Mouse (Mus musculus): ENCODE data around the gene Poc1b. TPM values are rescaled to one million over a fixed set of nuclear protein-coding genes. Genes with fewer than 3 reads are reported as not detected.

The Poc1b gene
- polyA plus RNA-seq, 1 experiment = 10.5 TPM

DNA sequence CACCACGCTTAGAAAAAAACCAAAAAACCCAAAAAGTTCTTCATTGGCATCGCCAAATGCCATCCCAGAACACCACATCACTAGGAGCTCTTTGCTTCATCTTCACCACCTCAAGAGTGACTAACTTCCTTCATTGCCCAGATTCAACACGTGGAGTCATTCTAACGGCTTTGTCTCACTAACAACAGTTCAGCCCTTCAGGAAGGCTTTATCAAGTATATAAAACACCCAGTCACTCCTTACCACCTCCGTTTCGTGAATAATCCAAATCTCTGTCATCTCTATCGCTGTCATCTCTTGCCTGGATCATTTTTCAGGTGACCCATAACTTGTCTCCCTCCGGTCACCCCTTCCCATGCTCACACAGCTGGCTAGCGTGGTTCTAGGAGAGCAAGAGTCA is 92.1 kb downstream of the Poc1b start:
- H3ac ChIP-seq (ENCODE audit: control insufficient read depth, insufficient read length, low read depth) = no peak overlapping the region
- H3K27me3 ChIP-seq (ENCODE audit: control insufficient read depth, insufficient read depth, insufficient read length) = no peaks in the 10 kb centered on the region
- TF ChIP-seq FOSL1 (IDR thresholded peaks at IDR 0.05; ENCODE audit: insufficient read depth, low read length, poor library complexity, severe bottlenecking) (no peak), USF1 (IDR thresholded peaks at IDR 0.05; ENCODE audit: low read depth) (no peak), CTCF (IDR thresholded peaks at IDR 0.05; ENCODE audit: control insufficient read depth, insufficient read depth, insufficient read length) (no peak), MAX (IDR thresholded peaks at IDR 0.05) (no peak), MYOD1 (IDR thresholded peaks at IDR 0.05; ENCODE audit: control insufficient read depth, insufficient read length, low read depth) (no peak), MYOG (IDR thresholded peaks at IDR 0.05; ENCODE audit: control insufficient read depth, extremely low read depth, insufficient read length) (no peak), CEBPB (IDR thresholded peaks at IDR 0.05; ENCODE audit: low read depth) (no peak)
- peaks cover 4% of the 10 kb centered on the region for H3K36me3 ChIP-seq (ENCODE audit: control insufficient read depth, insufficient read depth)
- H3K79me2 ChIP-seq (ENCODE audit: control insufficient read depth, insufficient read depth) = no peaks in the 10 kb centered on the region
- H3K4me3 ChIP-seq (ENCODE audit: insufficient read depth, poor library complexity, severe bottlenecking) = no peak overlapping the region
- H3K79me3 ChIP-seq (ENCODE audit: low read depth) = no peaks in the 10 kb centered on the region

DNA sequence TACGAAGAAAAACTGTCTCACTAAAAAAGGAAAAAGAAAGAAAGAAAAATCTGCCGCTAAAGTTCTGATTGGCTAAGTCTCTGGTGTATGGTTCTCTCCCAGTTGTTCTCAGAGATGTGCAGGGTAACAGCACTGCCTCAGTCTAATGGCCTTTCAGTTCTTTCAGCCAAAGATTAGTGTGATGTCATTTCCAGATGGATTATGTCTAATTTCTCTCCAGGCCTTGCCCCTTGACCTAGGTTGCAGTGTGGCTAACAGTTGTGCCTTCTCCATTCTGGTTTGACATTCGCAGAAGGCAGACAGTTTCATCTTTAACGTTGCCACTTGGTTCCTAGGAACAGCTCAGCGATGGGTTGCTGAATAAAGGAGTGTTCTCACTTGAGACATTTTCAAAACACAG is 94.1 kb downstream of the Poc1b start:
- no peak for TF ChIP-seq MYOD1 (IDR thresholded peaks at IDR 0.05; ENCODE audit: control insufficient read depth, insufficient read length, low read depth)
- Histone ChIP-seq H3ac (ENCODE audit: control insufficient read depth, insufficient read length, low read depth) (no peak overlapping the region), H3K36me3 (ENCODE audit: control insufficient read depth, insufficient read depth) (peaks cover 4% of the 10 kb centered on the region), H3K79me3 (ENCODE audit: low read depth) (no peaks in the 10 kb centered on the region), H3K79me2 (ENCODE audit: control insufficient read depth, insufficient read depth) (no peaks in the 10 kb centered on the region), H3K4me3 (ENCODE audit: insufficient read depth, poor library complexity, severe bottlenecking) (no peak overlapping the region), H3K27me3 (ENCODE audit: control insufficient read depth, insufficient read depth, insufficient read length) (no peaks in the 10 kb centered on the region)

DNA sequence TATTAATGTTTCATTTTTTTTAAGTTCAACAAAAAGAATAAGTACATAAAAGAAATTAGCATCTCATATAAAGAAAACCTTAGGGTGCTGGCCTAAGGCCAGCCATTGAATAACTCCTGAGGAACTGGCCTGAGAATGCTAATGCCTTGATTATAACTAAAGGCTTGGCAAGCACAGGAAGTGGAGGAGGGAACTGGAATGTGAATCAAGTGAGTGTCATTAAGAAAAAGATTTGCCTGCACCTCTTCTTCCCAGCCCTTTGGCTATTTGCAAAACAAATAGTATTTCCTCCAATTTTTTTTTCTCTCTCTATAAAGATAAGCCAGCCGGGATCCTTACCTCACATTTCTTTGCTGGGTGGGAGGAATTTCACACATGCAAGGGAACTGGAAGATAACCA is 95.0 kb downstream of the Poc1b start:
- Histone ChIP-seq H3K27me3 (ENCODE audit: control insufficient read depth, insufficient read depth, insufficient read length) (no peaks in the 10 kb centered on the region), H3ac (ENCODE audit: control insufficient read depth, insufficient read length, low read depth) (no peak overlapping the region), H3K79me2 (ENCODE audit: control insufficient read depth, insufficient read depth) (no peaks in the 10 kb centered on the region), H3K36me3 (ENCODE audit: control insufficient read depth, insufficient read depth) (peaks cover 4% of the 10 kb centered on the region), H3K4me3 (ENCODE audit: insufficient read depth, poor library complexity, severe bottlenecking) (no peak overlapping the region), H3K79me3 (ENCODE audit: low read depth) (no peaks in the 10 kb centered on the region)
- TF ChIP-seq CEBPB (IDR thresholded peaks at IDR 0.05; ENCODE audit: low read depth) (no peak), USF1 (IDR thresholded peaks at IDR 0.05; ENCODE audit: low read depth) (no peak)

DNA sequence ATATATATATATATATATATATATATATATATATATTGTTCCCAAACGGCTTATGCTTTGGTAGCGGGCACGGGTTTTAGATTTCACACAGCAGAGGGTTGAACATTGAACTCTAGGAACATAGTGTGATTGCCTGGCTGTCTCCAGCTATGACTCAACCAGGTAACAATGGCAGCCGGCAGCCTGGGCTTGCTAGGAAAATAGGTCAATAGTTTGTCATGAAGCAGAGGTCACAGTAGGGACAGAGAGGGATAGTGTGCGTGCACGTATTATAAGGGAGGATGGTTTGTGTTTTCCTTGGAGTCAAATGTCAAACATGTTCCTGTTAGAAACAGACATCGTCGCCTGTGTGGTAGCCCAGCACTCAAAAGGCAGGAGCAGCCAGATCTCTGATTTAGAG is 95.5 kb downstream of the Poc1b start:
- Histone ChIP-seq H3K4me3 (ENCODE audit: insufficient read depth, poor library complexity, severe bottlenecking) (no peak overlapping the region), H3K79me3 (ENCODE audit: low read depth) (no peaks in the 10 kb centered on the region), H3K27me3 (ENCODE audit: control insufficient read depth, insufficient read depth, insufficient read length) (no peaks in the 10 kb centered on the region), H3ac (ENCODE audit: control insufficient read depth, insufficient read length, low read depth) (no peak overlapping the region), H3K36me3 (ENCODE audit: control insufficient read depth, insufficient read depth) (no peaks in the 10 kb centered on the region), H3K79me2 (ENCODE audit: control insufficient read depth, insufficient read depth) (no peaks in the 10 kb centered on the region)
- TF ChIP-seq MAX (IDR thresholded peaks at IDR 0.05) (no peak), USF1 (IDR thresholded peaks at IDR 0.05; ENCODE audit: low read depth) (no peak), FOSL1 (IDR thresholded peaks at IDR 0.05; ENCODE audit: insufficient read depth, low read length, poor library complexity, severe bottlenecking) (no peak), MYOG (IDR thresholded peaks at IDR 0.05; ENCODE audit: control insufficient read depth, extremely low read depth, insufficient read length) (no peak), CEBPB (IDR thresholded peaks at IDR 0.05; ENCODE audit: low read depth) (no peak)

DNA sequence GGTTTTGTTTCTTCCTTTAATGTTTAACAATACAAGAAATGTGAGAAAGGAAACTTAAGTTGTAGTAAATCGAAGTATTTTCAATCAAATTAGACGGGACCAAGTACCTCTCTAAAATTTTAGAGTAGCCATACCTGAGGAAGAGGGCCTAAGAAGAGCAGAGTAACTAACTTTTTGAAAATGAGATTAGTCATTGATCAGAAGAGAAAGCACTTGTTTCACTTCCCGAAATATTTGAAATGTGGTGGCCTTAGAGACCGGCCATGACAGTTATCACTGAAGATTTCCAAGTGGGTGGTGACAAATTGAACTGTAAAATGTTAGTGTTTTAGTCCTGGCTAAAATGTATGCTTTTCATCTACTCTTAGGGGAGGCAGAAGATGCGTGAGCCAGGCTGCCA is 96.3 kb downstream of the Poc1b start:
- no peak overlapping the region for H3K4me3 ChIP-seq (ENCODE audit: insufficient read depth, poor library complexity, severe bottlenecking)
- TF ChIP-seq FOSL1 (IDR thresholded peaks at IDR 0.05; ENCODE audit: insufficient read depth, low read length, poor library complexity, severe bottlenecking) (no peak), CTCF (IDR thresholded peaks at IDR 0.05; ENCODE audit: control insufficient read depth, insufficient read depth, insufficient read length) (no peak), MYOG (IDR thresholded peaks at IDR 0.05; ENCODE audit: control insufficient read depth, extremely low read depth, insufficient read length) (no peak), MAX (IDR thresholded peaks at IDR 0.05) (no peak), USF1 (IDR thresholded peaks at IDR 0.05; ENCODE audit: low read depth) (no peak), MYOD1 (IDR thresholded peaks at IDR 0.05; ENCODE audit: control insufficient read depth, insufficient read length, low read depth) (no peak), CEBPB (IDR thresholded peaks at IDR 0.05; ENCODE audit: low read depth) (no peak)

DNA sequence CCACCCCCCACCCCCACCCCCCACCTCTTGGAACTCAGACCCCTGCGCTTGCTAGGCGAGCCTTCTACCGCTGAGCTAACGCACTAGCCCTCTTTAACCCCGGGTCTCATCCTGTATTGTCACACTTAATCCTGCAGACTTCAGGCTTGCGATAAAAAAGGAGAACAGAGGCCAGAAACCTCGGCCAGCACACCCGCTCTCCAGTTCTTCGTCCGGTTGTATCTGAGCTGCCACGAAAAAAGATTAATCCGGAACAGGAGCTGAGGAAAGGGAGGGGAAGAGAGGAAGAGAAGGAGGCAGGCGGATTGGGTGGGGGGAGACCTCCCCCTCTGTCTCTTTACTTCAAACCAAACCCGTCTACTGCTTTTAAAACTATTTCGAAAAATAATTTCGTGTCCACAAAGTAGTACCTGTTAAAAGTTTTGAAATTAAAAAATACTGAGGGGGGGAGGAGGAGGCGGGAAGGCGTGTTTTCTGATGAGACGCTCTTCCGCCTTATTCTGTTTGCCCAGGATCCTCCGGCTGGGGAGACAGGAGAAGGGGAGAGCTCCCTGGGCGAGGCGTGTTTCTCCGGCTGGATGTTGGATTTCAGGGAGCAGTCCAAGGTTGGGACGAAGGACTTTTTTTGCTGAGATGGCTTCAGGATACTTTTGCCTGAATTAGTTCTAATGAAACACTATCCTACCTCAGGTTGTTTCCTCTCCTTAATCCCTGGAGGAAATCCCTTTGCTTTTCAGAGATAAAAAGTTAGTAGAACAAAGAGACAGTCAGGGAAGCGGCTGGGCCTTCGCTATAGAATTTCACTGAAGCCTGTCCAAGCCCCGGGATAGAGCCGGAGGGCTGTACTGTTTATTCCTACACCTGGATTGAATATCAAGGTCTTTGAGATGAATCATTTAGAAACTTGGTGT is 97.0 kb downstream of the Poc1b start:
- TF ChIP-seq FOSL1 (IDR thresholded peaks at IDR 0.05; ENCODE audit: insufficient read depth, low read length, poor library complexity, severe bottlenecking) (no peak), CEBPB (IDR thresholded peaks at IDR 0.05; ENCODE audit: low read depth) (no peak), CTCF (IDR thresholded peaks at IDR 0.05; ENCODE audit: control insufficient read depth, insufficient read depth, insufficient read length) (no peak), MAX (IDR thresholded peaks at IDR 0.05) (no peak), MYOG (IDR thresholded peaks at IDR 0.05; ENCODE audit: control insufficient read depth, extremely low read depth, insufficient read length) (no peak), USF1 (IDR thresholded peaks at IDR 0.05; ENCODE audit: low read depth) (no peak)
- Histone ChIP-seq H3K36me3 (ENCODE audit: control insufficient read depth, insufficient read depth) (no peaks in the 10 kb centered on the region), H3K27me3 (ENCODE audit: control insufficient read depth, insufficient read depth, insufficient read length) (no peaks in the 10 kb centered on the region), H3ac (ENCODE audit: control insufficient read depth, insufficient read length, low read depth) (no peak overlapping the region), H3K79me2 (ENCODE audit: control insufficient read depth, insufficient read depth) (no peaks in the 10 kb centered on the region), H3K79me3 (ENCODE audit: low read depth) (no peaks in the 10 kb centered on the region), H3K4me3 (ENCODE audit: insufficient read depth, poor library complexity, severe bottlenecking) (no peak overlapping the region)

More for the DNA sequence above, 96.3 kb downstream of the Poc1b start:
- H3K79me2 ChIP-seq (ENCODE audit: control insufficient read depth, insufficient read depth) = no peaks in the 10 kb centered on the region
- H3ac ChIP-seq (ENCODE audit: control insufficient read depth, insufficient read length, low read depth) = no peak overlapping the region
- H3K79me3 ChIP-seq (ENCODE audit: low read depth) = no peaks in the 10 kb centered on the region
- H3K36me3 ChIP-seq (ENCODE audit: control insufficient read depth, insufficient read depth) = no peaks in the 10 kb centered on the region
- no peaks in the 10 kb centered on the region for H3K27me3 ChIP-seq (ENCODE audit: control insufficient read depth, insufficient read depth, insufficient read length)

Measured in C2C12 (cell line).